Mouse (Mus musculus): ENCODE results near the gene Kcnj12. TPM values are rescaled to one million over a fixed set of nuclear protein-coding genes. Genes with fewer than 3 reads are reported as not detected.

The Kcnj12 gene
- polyA plus RNA-seq, 1 experiment, result not detected

DNA sequence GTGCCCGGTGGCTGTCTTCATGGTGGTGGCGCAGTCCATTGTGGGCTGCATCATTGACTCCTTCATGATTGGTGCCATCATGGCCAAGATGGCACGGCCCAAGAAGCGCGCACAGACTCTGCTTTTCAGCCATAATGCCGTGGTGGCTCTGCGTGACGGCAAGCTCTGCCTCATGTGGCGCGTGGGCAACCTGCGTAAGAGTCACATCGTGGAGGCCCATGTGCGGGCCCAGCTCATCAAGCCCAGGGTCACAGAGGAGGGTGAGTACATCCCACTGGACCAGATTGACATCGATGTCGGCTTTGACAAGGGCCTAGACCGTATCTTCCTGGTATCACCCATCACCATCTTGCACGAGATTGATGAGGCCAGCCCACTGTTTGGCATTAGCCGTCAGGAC, 47.3 kb downstream of the Kcnj12 start:
- TF ChIP-seq CTCF (IDR thresholded peaks at IDR 0.05; ENCODE audit: control insufficient read depth, insufficient read depth, low read length) (no peak), POLR2A (IDR thresholded peaks at IDR 0.05; ENCODE audit: borderline replicate concordance, control insufficient read depth, low read depth, low read length) (no peak)
- H3K4me1 ChIP-seq (ENCODE audit: control insufficient read depth, insufficient read depth, low read length), result peaks cover 1% of the 10 kb centered on the region
- H3K4me3 ChIP-seq (replicated peaks; ENCODE audit: control insufficient read depth, low read depth, low read length), result no peak overlapping the region
- no peak overlapping the region for H3K27ac ChIP-seq (ENCODE audit: control insufficient read depth, insufficient read depth, low read depth, low read length, poor library complexity)
- 94% methylated on average over 18 of the region's 18 CpGs for WGBS

DNA sequence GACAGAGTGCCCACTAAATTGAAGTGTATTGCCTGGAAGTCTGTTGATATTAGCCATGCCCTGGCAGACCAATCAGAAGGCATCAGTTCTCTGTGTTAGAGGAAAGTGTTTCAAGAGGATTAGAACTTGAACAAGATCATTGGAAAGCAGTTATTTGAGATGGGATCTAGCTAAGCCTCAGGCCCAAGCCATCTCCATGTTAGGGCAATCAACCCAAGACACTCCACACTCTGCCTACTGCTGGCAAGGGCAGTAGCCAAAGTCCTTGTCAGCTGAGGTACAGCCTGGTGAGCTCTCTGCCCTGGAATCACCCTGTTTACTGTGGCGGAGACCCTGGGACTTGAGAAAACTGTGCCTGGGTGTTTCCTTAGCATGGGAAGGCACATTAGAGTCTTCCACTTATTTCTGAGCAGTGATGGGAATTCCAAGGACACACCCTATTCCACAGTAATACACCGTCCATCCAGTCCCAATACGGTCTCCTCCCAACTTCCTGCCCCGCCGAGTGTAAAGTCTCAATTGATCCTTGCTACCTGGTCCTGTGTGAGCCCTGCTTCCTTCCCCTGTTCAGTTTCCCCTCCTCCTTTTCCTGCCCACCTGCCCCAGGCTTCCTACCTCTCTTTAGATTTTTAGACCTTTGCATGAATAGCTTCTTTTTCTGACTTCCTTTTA, 52.4 kb downstream of the Kcnj12 start:
- WGBS, result 56% methylated on average over 5 of the region's 5 CpGs
- no peak for TF ChIP-seq POLR2A (IDR thresholded peaks at IDR 0.05; ENCODE audit: borderline replicate concordance, control insufficient read depth, low read depth, low read length)
- no peak for TF ChIP-seq CTCF (IDR thresholded peaks at IDR 0.05; ENCODE audit: control insufficient read depth, insufficient read depth, low read length)
- Histone ChIP-seq H3K4me1 (ENCODE audit: control insufficient read depth, insufficient read depth, low read length) (peaks cover 2% of the 10 kb centered on the region), H3K27ac (ENCODE audit: control insufficient read depth, insufficient read depth, low read depth, low read length, poor library complexity) (no peak overlapping the region), H3K4me3 (replicated peaks; ENCODE audit: control insufficient read depth, low read depth, low read length) (no peak overlapping the region)

- peak overlapping the region; percentile 17; the same call in 1 of the 2 replicates for H3K27ac ChIP-seq (ENCODE audit: control insufficient read depth, insufficient read depth, low read depth, low read length, poor library complexity)
- 70% methylated on average over 15 of the region's 15 CpGs for WGBS
- no peak overlapping the region for H3K4me3 ChIP-seq (replicated peaks; ENCODE audit: control insufficient read depth, low read depth, low read length)
- H3K4me1 ChIP-seq (ENCODE audit: control insufficient read depth, insufficient read depth, low read length), result peaks cover 2% of the 10 kb centered on the region
- TF ChIP-seq CTCF (IDR thresholded peaks at IDR 0.05; ENCODE audit: control insufficient read depth, insufficient read depth, low read length), result no peak
- no peak for TF ChIP-seq POLR2A (IDR thresholded peaks at IDR 0.05; ENCODE audit: borderline replicate concordance, control insufficient read depth, low read depth, low read length)
These were observed 53.3 kb downstream of the Kcnj12 start for GRCm38 (mm10) chr11:61075361-61076326.

GRCm38 (mm10) chr11:61081624-61082023, 59.3 kb downstream of the Kcnj12 start:
- no peak for TF ChIP-seq CTCF (IDR thresholded peaks at IDR 0.05; ENCODE audit: control insufficient read depth, insufficient read depth, low read length)
- no peak for TF ChIP-seq POLR2A (IDR thresholded peaks at IDR 0.05; ENCODE audit: borderline replicate concordance, control insufficient read depth, low read depth, low read length)
- WGBS, result 78% methylated on average over 2 of the region's 2 CpGs
- Histone ChIP-seq H3K27ac (ENCODE audit: control insufficient read depth, insufficient read depth, low read depth, low read length, poor library complexity) (no peak overlapping the region), H3K4me3 (replicated peaks; ENCODE audit: control insufficient read depth, low read depth, low read length) (no peak overlapping the region), H3K4me1 (ENCODE audit: control insufficient read depth, insufficient read depth, low read length) (no peaks in the 10 kb centered on the region)

DNA sequence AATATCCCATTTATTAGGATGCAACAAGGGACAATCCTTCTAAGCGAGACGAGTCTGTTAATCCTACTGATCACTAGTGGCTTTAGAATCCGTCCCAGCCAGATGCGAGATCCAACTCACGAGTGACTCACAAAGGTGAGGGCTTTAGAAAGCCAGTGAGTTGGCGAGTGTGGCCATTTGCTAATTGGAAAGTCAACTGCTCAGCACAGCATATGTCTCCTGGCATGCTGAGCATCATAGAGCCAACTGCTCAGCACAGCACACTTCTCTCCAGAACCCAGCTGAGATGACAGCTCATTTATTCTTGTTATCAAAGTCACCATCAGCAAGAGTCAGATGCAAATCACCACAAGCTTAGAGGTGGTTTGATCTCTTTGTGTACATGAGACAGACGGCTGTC, 67.8 kb downstream of the Kcnj12 start:
- H3K4me1 ChIP-seq (ENCODE audit: control insufficient read depth, insufficient read depth, low read length), result no peaks in the 10 kb centered on the region

GRCm38 (mm10) chr11:61091192-61091591, 68.8 kb downstream of the Kcnj12 start:
- Histone ChIP-seq H3K27ac (ENCODE audit: control insufficient read depth, insufficient read depth, low read depth, low read length, poor library complexity) (no peak overlapping the region), H3K4me3 (replicated peaks; ENCODE audit: control insufficient read depth, low read depth, low read length) (no peak overlapping the region), H3K4me1 (ENCODE audit: control insufficient read depth, insufficient read depth, low read length) (no peaks in the 10 kb centered on the region)
- WGBS, result 61% methylated on average over 3 of the region's 3 CpGs
- no peak for TF ChIP-seq POLR2A (IDR thresholded peaks at IDR 0.05; ENCODE audit: borderline replicate concordance, control insufficient read depth, low read depth, low read length)
- no peak for TF ChIP-seq CTCF (IDR thresholded peaks at IDR 0.05; ENCODE audit: control insufficient read depth, insufficient read depth, low read length)

More for the DNA sequence above, 67.8 kb downstream of the Kcnj12 start:
- 76% methylated on average over 7 of the region's 7 CpGs for WGBS
- Histone ChIP-seq H3K4me3 (replicated peaks; ENCODE audit: control insufficient read depth, low read depth, low read length) (no peak overlapping the region), H3K27ac (ENCODE audit: control insufficient read depth, insufficient read depth, low read depth, low read length, poor library complexity) (no peak overlapping the region)
- TF ChIP-seq CTCF (IDR thresholded peaks at IDR 0.05; ENCODE audit: control insufficient read depth, insufficient read depth, low read length), result no peak
- TF ChIP-seq POLR2A (IDR thresholded peaks at IDR 0.05; ENCODE audit: borderline replicate concordance, control insufficient read depth, low read depth, low read length), result no peak

GRCm38 (mm10) chr11:61091642-61092262, 69.4 kb downstream of the Kcnj12 start:
- Histone ChIP-seq H3K27ac (ENCODE audit: control insufficient read depth, insufficient read depth, low read depth, low read length, poor library complexity) (no peak overlapping the region), H3K4me1 (ENCODE audit: control insufficient read depth, insufficient read depth, low read length) (no peaks in the 10 kb centered on the region), H3K4me3 (replicated peaks; ENCODE audit: control insufficient read depth, low read depth, low read length) (no peak overlapping the region)
- TF ChIP-seq CTCF (IDR thresholded peaks at IDR 0.05; ENCODE audit: control insufficient read depth, insufficient read depth, low read length), result peak; percentile 62
- TF ChIP-seq POLR2A (IDR thresholded peaks at IDR 0.05; ENCODE audit: borderline replicate concordance, control insufficient read depth, low read depth, low read length), result no peak
- WGBS, result 22% methylated on average over 7 of the region's 7 CpGs

DNA sequence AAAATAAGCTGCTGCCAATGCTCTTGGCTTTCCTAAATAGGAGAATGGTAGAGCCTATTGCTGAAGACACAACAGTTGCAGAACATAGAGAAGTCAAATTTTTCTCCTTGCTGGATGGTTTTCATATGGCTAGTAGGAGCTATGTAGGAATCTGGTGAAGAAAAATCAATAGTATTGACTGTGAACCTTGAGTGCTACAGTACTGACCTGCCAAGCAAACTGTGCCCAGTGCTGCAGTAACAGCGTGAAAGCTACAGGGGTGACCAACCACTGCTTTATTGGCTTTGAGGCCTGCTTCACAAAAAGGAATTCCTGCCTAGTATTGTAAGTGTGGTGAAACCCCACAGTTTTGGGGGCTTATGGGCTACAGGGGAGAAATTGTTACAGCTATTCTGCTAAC, 75.7 kb downstream of the Kcnj12 start:
- TF ChIP-seq POLR2A (IDR thresholded peaks at IDR 0.05; ENCODE audit: borderline replicate concordance, control insufficient read depth, low read depth, low read length) (no peak), CTCF (IDR thresholded peaks at IDR 0.05; ENCODE audit: control insufficient read depth, insufficient read depth, low read length) (no peak)
- Histone ChIP-seq H3K4me1 (ENCODE audit: control insufficient read depth, insufficient read depth, low read length) (no peaks in the 10 kb centered on the region), H3K4me3 (replicated peaks; ENCODE audit: control insufficient read depth, low read depth, low read length) (no peak overlapping the region), H3K27ac (ENCODE audit: control insufficient read depth, insufficient read depth, low read depth, low read length, poor library complexity) (no peak overlapping the region)
- 76% methylated on average over 1 of the region's 1 CpGs for WGBS

Data from bone marrow, adult 2 months (tissue).